Mouse (Mus musculus) cerebellum, adult 2 months (tissue): ENCODE results near the gene Ccnjl.

Experiments used
- CTCF ChIP-seq: fragments of 200-500 bp; IDR thresholded peaks from 2 replicates; pipeline ENCODE4 v1.5.1; 2011; ENCODE audit warnings: low read depth, mild to moderate bottlenecking, control low read depth, low read length, moderate library complexity, borderline replicate concordance; ENCODE audit not compliant: insufficient read depth
- POLR2A ChIP-seq: fragments of 200-500 bp; IDR thresholded peaks from 2 replicates; pipeline ENCODE4 v1.6.1; 2011; ENCODE audit warnings: low read length, control low read depth, borderline replicate concordance; ENCODE audit not compliant: insufficient read depth

- TF ChIP-seq POLR2A (no peak), CTCF (no peak)
These were observed 75.6 kb downstream of the Ccnjl start for GRCm38 (mm10) chr11:43604207-43604606.
